Mouse (Mus musculus) spleen, postnatal 10 days (tissue): Measurements from ENCODE around the gene Olfr1377.
"Not testable (repeated sequence)": the region's sequence is repeated elsewhere in the genome, so short reads cannot be mapped to it uniquely, and the experiment has no call there.

Source experiments
- DNase-seq, 2 experiments: peaks; one replicate each; pipeline ENCODE4 v3.0.0; 2021 to 2022; ENCODE audit warnings: low spot score in 2 of 2

Olfr1377 gene

DNA sequence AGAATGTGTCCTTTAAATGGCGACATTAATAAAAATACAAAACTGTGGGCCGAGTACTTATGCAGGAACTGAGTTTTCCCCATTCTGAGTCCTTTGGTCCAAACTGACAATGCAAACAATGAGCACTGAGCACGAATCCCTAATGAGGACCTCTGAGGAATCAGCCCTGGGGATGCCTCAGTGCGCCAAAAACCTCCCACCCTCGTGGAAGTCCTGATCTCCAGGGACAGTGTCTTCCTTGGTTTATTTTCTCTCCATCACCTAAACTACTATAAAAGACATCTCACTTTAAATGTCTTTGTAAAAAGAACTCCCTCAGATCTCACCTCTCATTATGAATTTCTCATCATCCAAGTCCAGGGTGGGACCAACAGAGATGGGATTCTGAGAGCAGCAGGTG lies at the start of gene Olfr1377:
Olfr1377 (plus strand) TSS at position 301 of the 400 bp plus-strand sequence.
- DNase-seq: no peak

DNA sequence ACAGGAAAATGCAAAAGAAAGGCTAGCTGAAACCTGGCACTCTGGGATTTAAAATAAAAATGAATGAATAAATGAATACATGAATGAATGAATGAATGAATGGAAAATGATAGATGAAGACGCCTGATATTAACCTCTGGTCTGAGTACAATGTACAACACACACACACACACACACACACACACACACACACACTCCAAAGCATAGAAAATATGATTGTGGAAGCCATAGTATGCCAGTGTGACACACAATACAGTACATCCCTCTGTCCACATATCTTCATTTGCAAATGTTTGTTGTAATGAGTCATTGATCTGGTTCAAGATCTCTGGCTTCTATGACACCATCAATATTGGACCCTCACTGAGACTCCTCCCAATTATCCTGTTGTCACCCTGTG lies 49.7 kb upstream of the Olfr1377 start:
- DNase-seq: no peak

GRCm38 (mm10) chr11:50938435-50938834 lies 43.3 kb upstream of the Olfr1377 start:
- DNase-seq: no peak

GRCm38 (mm10) chr11:50939621-50940366 lies 42.0 kb upstream of the Olfr1377 start:
- DNase-seq: no peak

- DNase-seq: no peak
These were observed 39.4 kb upstream of the Olfr1377 start for GRCm38 (mm10) chr11:50942386-50942785.

GRCm38 (mm10) chr11:50943506-50943905 lies 38.3 kb upstream of the Olfr1377 start, which contains the start of gene 4933414I15Rik:
4933414I15Rik (minus strand) TSS chr11:50943765.
- no peak for DNase-seq

DNA sequence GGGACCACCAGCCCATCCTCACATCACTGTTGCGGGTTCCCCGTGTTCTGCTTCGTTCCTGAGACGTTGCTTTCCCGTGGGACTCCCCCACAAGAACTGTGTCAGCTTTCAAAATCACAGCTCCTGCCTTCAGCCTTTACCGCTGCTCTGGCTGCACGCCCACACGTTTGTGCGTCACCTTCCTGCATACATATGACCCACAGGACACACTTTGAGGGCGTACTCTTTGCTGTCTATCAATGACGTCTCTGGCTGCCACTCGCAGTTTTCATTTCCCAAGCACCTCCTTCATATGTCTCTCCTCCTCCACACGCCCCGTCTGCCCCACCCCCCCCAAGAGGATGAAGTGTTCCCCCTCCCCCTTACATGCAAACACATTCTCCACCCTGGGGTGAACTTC lies 29.5 kb upstream of the Olfr1377 start:
- no peak for DNase-seq

GRCm38 (mm10) chr11:50953665-50954064 lies 28.1 kb upstream of the Olfr1377 start, which contains the start of gene Prop1:
Prop1 (minus strand) TSS chr11:50953765.
- no peak for DNase-seq

DNA sequence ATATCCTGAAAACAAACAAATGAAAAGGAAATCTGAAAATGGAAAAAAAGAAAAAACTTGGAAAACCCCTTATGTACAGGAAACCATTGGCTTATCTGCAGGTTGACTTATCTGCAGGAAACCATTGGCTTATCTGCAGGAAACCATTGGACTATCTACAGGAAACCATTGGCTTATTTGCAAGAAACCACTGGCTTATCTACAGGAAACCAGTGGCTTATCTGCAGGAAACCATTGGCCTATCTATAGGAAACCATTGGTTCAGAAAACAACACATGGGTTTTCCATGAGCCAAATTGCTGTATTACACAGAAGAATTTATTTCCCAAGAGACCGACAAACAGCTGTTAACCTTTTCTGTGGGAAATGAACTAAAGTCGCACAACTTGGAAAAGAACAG lies 16.9 kb upstream of the Olfr1377 start:
- DNase-seq: no peak

GRCm38 (mm10) chr11:50966230-50966629 lies 15.5 kb upstream of the Olfr1377 start, which contains the start of gene Olfr1378:
Olfr1378 (plus strand) TSS chr11:50966530.
- DNase-seq: no peak

DNA sequence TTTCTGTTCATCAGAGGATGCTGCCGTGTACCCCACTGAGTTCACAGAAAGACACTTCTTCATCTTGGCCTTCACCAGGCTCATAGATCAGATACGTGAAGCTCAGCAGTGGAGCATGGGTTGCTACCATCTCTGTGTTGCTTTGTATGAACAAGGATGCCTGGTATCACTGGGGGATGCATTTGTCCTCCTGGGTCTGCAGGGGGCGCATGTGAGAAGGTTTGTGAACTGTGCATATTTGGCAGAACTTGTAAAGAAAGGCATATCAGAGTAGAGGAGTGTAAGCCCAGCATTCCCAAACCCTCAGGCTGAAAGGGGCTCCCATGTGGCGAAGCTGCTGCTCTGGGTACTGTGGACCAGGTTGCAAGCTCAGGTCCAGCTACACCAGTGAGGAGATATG lies 4.6 kb upstream of the Olfr1377 start:
- no peak for DNase-seq

- no peak for DNase-seq
These were observed 21.5 kb downstream of the Olfr1377 start, which contains the start of gene Olfr51 for GRCm38 (mm10) chr11:51003296-51003695. Olfr51 (plus strand) TSS chr11:51003596.

- DNase-seq: no peak
These were observed 30.1 kb downstream of the Olfr1377 start for GRCm38 (mm10) chr11:51011821-51012220.

GRCm38 (mm10) chr11:51013936-51014335 lies 32.2 kb downstream of the Olfr1377 start, which contains the start of gene Olfr54:
Olfr54 (plus strand) TSS chr11:51014236.
- no peak for DNase-seq

DNA sequence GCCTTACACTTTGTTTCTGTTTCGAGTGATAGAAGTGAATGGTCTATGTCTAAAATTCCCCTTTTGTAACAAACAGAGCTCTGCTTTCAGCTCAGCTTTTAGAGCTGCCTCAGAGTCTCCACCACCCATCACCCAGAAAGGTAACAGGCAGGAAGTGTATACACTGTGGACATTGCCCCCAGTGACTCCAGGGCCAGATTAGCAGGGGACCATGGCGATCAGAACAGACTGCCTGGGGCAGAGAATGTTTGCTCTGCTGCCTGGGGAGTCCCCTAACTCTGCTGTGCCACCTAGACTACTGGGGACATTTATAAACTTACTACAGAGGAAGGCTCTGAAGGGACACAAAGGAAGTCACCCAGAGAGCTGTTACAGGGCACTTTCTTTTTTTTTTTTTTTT lies 34.6 kb downstream of the Olfr1377 start:
- DNase-seq: no peak

DNA sequence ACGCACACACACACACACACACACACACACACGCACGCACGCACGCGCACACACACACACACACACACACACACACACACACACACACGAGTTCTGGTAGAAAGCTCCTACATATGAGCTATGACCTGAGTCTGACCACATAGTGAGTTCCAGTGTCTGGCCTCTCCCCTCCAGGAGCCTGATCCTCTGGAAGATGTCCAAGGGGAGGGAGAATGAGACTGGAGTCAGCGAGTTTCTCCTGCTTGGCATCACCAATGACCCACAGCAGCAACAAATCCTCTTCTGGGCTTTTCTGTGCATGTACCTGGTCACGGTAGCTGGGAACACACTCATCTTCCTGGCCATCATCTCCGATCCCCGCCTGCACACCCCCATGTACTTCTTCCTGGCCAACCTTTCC lies 45.0 kb downstream of the Olfr1377 start:
- DNase-seq: not testable (repeated sequence)

GRCm38 (mm10) chr11:51029381-51029780 lies 47.6 kb downstream of the Olfr1377 start:
- not testable (repeated sequence) for DNase-seq

- DNase-seq: no peak
These were observed 48.5 kb downstream of the Olfr1377 start for GRCm38 (mm10) chr11:51030225-51030624.

- DNase-seq: no peak
These were observed 51.1 kb downstream of the Olfr1377 start for GRCm38 (mm10) chr11:51032851-51033250.

- DNase-seq: not testable (repeated sequence)
These were observed 52.4 kb downstream of the Olfr1377 start for GRCm38 (mm10) chr11:51034141-51034540.

DNA sequence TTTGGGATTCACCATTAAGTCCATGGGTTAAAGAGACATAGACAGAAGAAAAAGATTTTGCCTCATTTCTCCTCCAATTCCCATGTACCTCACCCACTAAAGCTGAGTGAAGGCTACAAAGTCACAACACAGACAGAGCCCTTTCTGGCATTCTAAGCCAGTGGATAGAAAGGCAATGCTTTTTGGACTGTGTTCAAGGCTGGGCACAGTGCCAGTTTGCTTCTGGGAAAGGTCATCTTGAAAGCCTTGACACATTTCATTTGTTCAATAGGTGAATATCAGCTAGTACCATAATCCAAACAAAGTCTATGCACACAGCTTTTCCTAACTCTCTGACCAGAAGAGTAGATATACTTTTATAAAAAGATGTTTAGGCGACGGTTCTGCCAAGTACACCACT lies 54.2 kb downstream of the Olfr1377 start:
- no peak for DNase-seq
